Comparison of ENCODE assay signal across 9 mouse cellular contexts in the genomic region with DNA sequence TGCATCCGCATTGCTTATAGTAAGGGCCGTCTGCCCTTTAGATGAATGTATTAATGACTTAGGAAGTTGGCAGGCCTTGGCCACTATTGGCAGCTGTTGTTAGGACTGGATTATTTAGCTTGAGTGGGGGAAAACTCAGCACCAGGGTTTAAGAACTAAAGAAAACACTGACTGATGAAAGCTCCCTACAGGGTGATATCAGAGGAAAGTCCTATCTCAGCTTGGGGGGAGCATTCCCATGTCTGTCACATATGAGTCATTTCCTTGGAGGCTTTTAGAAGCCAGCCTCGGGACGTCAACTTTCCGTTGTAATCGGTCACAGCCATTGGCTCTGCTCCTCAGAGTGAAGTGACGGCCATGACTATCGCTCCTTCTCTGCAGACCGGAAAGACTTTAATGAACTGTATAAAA.
DNase-seq lines count a peak whose midpoint lies in the region; ATAC-seq and TF ChIP-seq lines count a peak whose summit lies in the region.
"Had no signal": no experiment of that assay in that cellular context is flagged by ENCODE, and none has a peak within 500 bp of the region (broad histone marks: within the 10 kb centered on the region; RNA-seq: fewer than 3 reads in every experiment).

No protein-coding gene starts in this region.

- H3K27ac ChIP-seq in liver, embryonic 12.5 days: no peak overlapping the region
- H3K27ac ChIP-seq: limb, embryonic 15.5 days had no signal

- H3K79me2 ChIP-seq in C2C12 (ENCODE audit: control insufficient read depth, insufficient read depth): no peaks in the 10 kb centered on the region

- H3ac ChIP-seq in C2C12 (ENCODE audit: control insufficient read depth, insufficient read length, low read depth): no peak overlapping the region

- no peak overlapping the region for H3K4me2 ChIP-seq in liver, embryonic 12.5 days
- H3K4me2 ChIP-seq: limb, embryonic 15.5 days had no signal

- TF ChIP-seq CTCF in C2C12 (IDR thresholded peaks at IDR 0.05; ENCODE audit: control insufficient read depth, insufficient read depth, insufficient read length): no peak

- no peak overlapping the region for H3K4me3 ChIP-seq in C2C12 (ENCODE audit: insufficient read depth, poor library complexity, severe bottlenecking)
- H3K4me3 ChIP-seq in liver, embryonic 12.5 days: no peak overlapping the region
- H3K4me3 ChIP-seq: limb, embryonic 15.5 days had no signal

- WGBS in liver, embryonic 12.5 days (ENCODE audit: insufficient replicate concordance): 62% methylated on average over 9 of the region's 9 CpGs

- no peaks in the 10 kb centered on the region for H3K9me3 ChIP-seq in liver, embryonic 12.5 days (replicated peaks)
- H3K9me3 ChIP-seq: limb, embryonic 15.5 days had no signal

- peak; percentile 24; the same call in 1 of the 2 replicates for ATAC-seq in liver, embryonic 12.5 days
- no peak for ATAC-seq in erythroid progenitor cell, adult 5-6 weeks (replicated peaks; ENCODE audit: low FRiP score, poor library complexity, severe bottlenecking)

- no peak overlapping the region for H3K9ac ChIP-seq in liver, embryonic 12.5 days
- H3K9ac ChIP-seq: limb, embryonic 15.5 days had no signal

- DNase-seq in gastrocnemius, postnatal 14 days: peak; percentile 10
- no peak for DNase-seq in gastrocnemius, postnatal 25 days
- DNase-seq in heart, adult 11 months: peak; percentile 97
- DNase-seq in spleen, postnatal 14 days (ENCODE audit: low spot score in 2 of 2): no peak
- no peak for DNase-seq in right cerebral cortex, postnatal 25 days

- H3K4me1 ChIP-seq in liver, embryonic 12.5 days: no peaks in the 10 kb centered on the region
- H3K4me1 ChIP-seq: limb, embryonic 15.5 days had no signal

- no peaks in the 10 kb centered on the region for H3K36me3 ChIP-seq in C2C12 (ENCODE audit: control insufficient read depth, insufficient read depth)
- no peaks in the 10 kb centered on the region for H3K36me3 ChIP-seq in liver, embryonic 12.5 days
- H3K36me3 ChIP-seq: limb, embryonic 15.5 days had no signal

- intact Hi-C loops in gastrocnemius, postnatal 14 days (cut with DNase I; ENCODE audit: low total_unique reads): no loop called here

- H3K27me3 ChIP-seq in C2C12 (ENCODE audit: control insufficient read depth, insufficient read depth, insufficient read length): no peaks in the 10 kb centered on the region
- H3K27me3 ChIP-seq in liver, embryonic 12.5 days (replicated peaks): no peaks in the 10 kb centered on the region
- H3K27me3 ChIP-seq: limb, embryonic 15.5 days had no signal

- no peaks in the 10 kb centered on the region for H3K79me3 ChIP-seq in C2C12 (ENCODE audit: low read depth)

TF ChIP-seq in C2C12, 6 proteins besides CTCF, POLR2A, EP300 and RAD21:
- TF ChIP-seq CEBPB (IDR thresholded peaks at IDR 0.05; ENCODE audit: low read depth): no peak
- TF ChIP-seq MYOD1 (IDR thresholded peaks at IDR 0.05; ENCODE audit: control insufficient read depth, insufficient read length, low read depth): peak; percentile 76
- peak; percentile 13 for TF ChIP-seq FOSL1 (IDR thresholded peaks at IDR 0.05; ENCODE audit: insufficient read depth, low read length, poor library complexity, severe bottlenecking)
- TF ChIP-seq MAX (IDR thresholded peaks at IDR 0.05): peak; percentile 13
- TF ChIP-seq USF1 (IDR thresholded peaks at IDR 0.05; ENCODE audit: low read depth): no peak
- no peak for TF ChIP-seq MYOG (IDR thresholded peaks at IDR 0.05; ENCODE audit: control insufficient read depth, extremely low read depth, insufficient read length)

Comparison
In these comparisons a context has a peak if more than half of its experiments do, and no peak if none do; other contexts are left out.
1. DNase-seq: peak in gastrocnemius, postnatal 14 days (single experiment) and heart, adult 11 months (single experiment); none in gastrocnemius, postnatal 25 days (single experiment), spleen, postnatal 14 days (0 of 2) and right cerebral cortex, postnatal 25 days (single experiment).